Mouse (Mus musculus) embryonic facial prominence, embryonic 14.5 days (tissue): ENCODE results near the gene Gm29609. TPM values are rescaled to one million over a fixed set of nuclear protein-coding genes. Genes with fewer than 3 reads are reported as not detected.

Source experiments
- ATAC-seq: fragments of 200-750 bp; cut with Nextera tagmentation; 2 replicates; pipeline ENCODE4 v1.8.0; 2017; ENCODE audit warnings: low read depth, moderate number of reproducible peaks, moderate TSS enrichment
- DNase-seq: peaks from one replicate; pipeline ENCODE4 v3.0.0-alpha.2; 2015; ENCODE audit warnings: low spot score
- H3K27ac ChIP-seq: fragments of 300-500 bp; sonication (generic); replicated peaks from 2 replicates; pipeline ENCODE4 v1.5.1; 2014; ENCODE audit warnings: low read depth, mild to moderate bottlenecking, low read length, moderate library complexity
- H3K27me3 ChIP-seq: fragments of 300-500 bp; sonication (generic); replicated peaks from 2 replicates; pipeline ENCODE4 v1.6.1; 2014; ENCODE audit warnings: low read length; ENCODE audit not compliant: control insufficient read depth, insufficient read depth
- H3K36me3 ChIP-seq: fragments of 300-500 bp; sonication (generic); 2 replicates; pipeline ENCODE4 v1.6.1; 2014; ENCODE audit warnings: low read length, mixed read lengths; ENCODE audit not compliant: control insufficient read depth, insufficient read depth
- H3K4me1 ChIP-seq: fragments of 300-500 bp; sonication (generic); 2 replicates; pipeline ENCODE4 v1.6.1; 2014; ENCODE audit warnings: antibody characterized with exemption, low read length; ENCODE audit not compliant: control insufficient read depth, insufficient read depth
- H3K4me2 ChIP-seq: fragments of 300-500 bp; sonication (generic); 2 replicates; pipeline ENCODE4 v1.6.1; 2014; ENCODE audit warnings: low read depth, mild to moderate bottlenecking, low read length, moderate library complexity, mixed read lengths
- H3K4me3 ChIP-seq: fragments of 300-500 bp; sonication (generic); 2 replicates; pipeline ENCODE4 v1.5.1; 2014; ENCODE audit warnings: low read depth, mild to moderate bottlenecking, low read length
- H3K9ac ChIP-seq: fragments of 300-500 bp; sonication (generic); 2 replicates; pipeline ENCODE4 v1.6.1; 2014; ENCODE audit warnings: low read depth, mild to moderate bottlenecking, low read length, moderate library complexity, mixed read lengths
- H3K9me3 ChIP-seq: fragments of 300-500 bp; sonication (generic); 2 replicates; pipeline ENCODE4 v1.6.1; 2016; ENCODE audit warnings: low read length; ENCODE audit not compliant: control insufficient read depth
- WGBS: fragments of 180-500 bp; shearing (Covaris S2); extraction: QIAGEN DNeasy Blood & Tissue Kit; methylation state at CpG from one replicate; pipeline ENCODE4 v1.1.7; 2014; 5-methylcytosine and 5-hydroxymethylcytosine counted together
- polyA plus RNA-seq: library from polyadenylated mRNA; unstranded; fragments of >200 nt; fragmentation: Nextera tagmentation; extraction: Ambion mirVana; gene quantifications from 2 replicates; pipeline ENCODE4 v1.2.1, GENCODE M21; 2014

Gene Gm29609
- polyA plus RNA-seq, 1 experiment from 2014 or later = 0.54 TPM

GRCm38 (mm10) chr5:31199893-31200292 lies 20.2 kb upstream of the Gm29609 start:
- Histone ChIP-seq H3K4me1 (peaks cover 4% of the 10 kb centered on the region; the same call in 1 of the 2 replicates), H3K36me3 (peaks cover 82% of the 10 kb centered on the region), H3K4me2 (no peak overlapping the region), H3K9ac (no peak overlapping the region), H3K27me3 (no peaks in the 10 kb centered on the region), H3K9me3 (peaks cover 5% of the 10 kb centered on the region), H3K27ac (no peak overlapping the region), H3K4me3 (no peak overlapping the region)
- WGBS = 84% methylated on average over 7 of the region's 9 CpGs
- DNase-seq = no peak
- no peak for ATAC-seq

GRCm38 (mm10) chr5:31199321-31199892 lies 19.7 kb upstream of the Gm29609 start:
- H3K4me1 ChIP-seq = peaks cover 4% of the 10 kb centered on the region; the same call in 1 of the 2 replicates
- DNase-seq = no peak
- no peak for ATAC-seq
- H3K9me3 ChIP-seq = peaks cover 5% of the 10 kb centered on the region
- H3K36me3 ChIP-seq = peaks cover 82% of the 10 kb centered on the region
- H3K4me2 ChIP-seq = no peak overlapping the region
- no peak overlapping the region for H3K4me3 ChIP-seq
- no peak overlapping the region for H3K9ac ChIP-seq
- H3K27ac ChIP-seq = no peak overlapping the region
- WGBS = 91% methylated on average over 19 of the region's 19 CpGs
- no peaks in the 10 kb centered on the region for H3K27me3 ChIP-seq

DNA sequence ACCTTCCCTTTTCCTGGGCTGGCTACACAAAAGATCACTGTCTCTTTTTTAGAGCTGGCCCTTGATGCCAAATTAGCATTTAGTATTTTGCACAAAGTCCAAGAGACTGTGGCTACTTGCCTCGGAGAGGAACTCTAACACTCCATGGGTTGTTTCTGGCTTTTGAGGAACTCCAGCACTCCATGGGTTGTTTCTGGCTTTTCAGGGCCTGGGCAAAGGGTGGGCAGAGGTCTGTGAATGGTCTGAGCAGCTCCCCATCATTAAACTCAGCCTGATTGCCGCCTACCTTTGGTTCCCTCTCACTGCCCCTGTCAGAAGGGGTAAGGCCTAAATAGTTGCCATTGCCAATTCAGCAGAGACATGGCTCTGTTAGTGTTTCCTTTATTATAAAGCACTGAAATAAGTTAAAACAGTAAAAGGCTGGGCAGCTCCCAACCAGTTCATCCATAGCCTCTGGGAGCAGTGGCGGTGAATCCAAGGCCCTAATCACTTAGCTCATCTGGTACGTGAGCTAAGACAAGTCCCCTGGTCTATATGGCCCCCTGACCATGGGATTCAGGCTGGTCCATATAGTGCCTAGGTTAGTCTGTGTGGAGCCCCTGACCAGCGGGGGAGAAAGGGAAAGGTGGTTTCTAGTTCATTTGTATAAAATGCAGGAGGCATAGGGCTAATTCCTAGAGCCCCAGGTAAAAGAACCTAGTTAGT lies 19.1 kb upstream of the Gm29609 start:
- DNase-seq (no peak), ATAC-seq (no peak)
- 77% methylated on average over 5 of the region's 5 CpGs for WGBS

DNA sequence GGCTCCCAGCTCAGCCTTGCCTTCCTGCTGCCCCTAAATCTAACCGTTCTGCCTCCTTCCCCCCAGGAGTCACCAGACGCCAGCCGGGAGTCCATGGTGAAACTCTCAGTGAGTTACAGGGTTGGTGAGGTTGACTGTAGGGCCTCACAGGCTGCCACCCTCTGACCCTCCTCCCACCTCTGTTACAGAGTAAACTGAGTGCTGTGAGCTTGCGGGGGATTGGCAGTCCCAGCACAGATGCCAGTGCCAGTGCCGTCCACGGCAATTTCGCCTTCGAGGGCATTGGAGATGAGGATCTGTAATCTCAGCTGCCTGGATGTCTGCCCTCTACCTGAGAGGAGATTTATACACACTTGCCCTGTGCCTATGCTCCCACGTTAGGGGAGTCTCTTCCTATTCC lies 18.5 kb upstream of the Gm29609 start:
- 82% methylated on average over 9 of the region's 9 CpGs for WGBS
- H3K9ac ChIP-seq = no peak overlapping the region
- H3K27ac ChIP-seq = no peak overlapping the region
- ATAC-seq (no peak), DNase-seq (no peak)
- H3K4me2 ChIP-seq = no peak overlapping the region
- H3K9me3 ChIP-seq = peaks cover 5% of the 10 kb centered on the region
- no peaks in the 10 kb centered on the region for H3K27me3 ChIP-seq
- H3K4me3 ChIP-seq = no peak overlapping the region
- peaks cover 8% of the 10 kb centered on the region for H3K4me1 ChIP-seq
- peaks cover 74% of the 10 kb centered on the region for H3K36me3 ChIP-seq

More for the DNA sequence above, 19.1 kb upstream of the Gm29609 start:
- no peak overlapping the region; the same call in 1 of the 2 replicates for H3K27ac ChIP-seq
- H3K4me2 ChIP-seq = no peak overlapping the region
- H3K4me3 ChIP-seq = no peak overlapping the region
- H3K27me3 ChIP-seq = no peaks in the 10 kb centered on the region
- H3K9me3 ChIP-seq = peaks cover 5% of the 10 kb centered on the region
- peaks cover 8% of the 10 kb centered on the region for H3K4me1 ChIP-seq
- H3K36me3 ChIP-seq = peaks cover 80% of the 10 kb centered on the region
- no peak overlapping the region for H3K9ac ChIP-seq

GRCm38 (mm10) chr5:31197072-31197471 lies 17.4 kb upstream of the Gm29609 start:
- Histone ChIP-seq H3K4me2 (no peak overlapping the region), H3K27me3 (no peaks in the 10 kb centered on the region), H3K4me1 (peaks cover 5% of the 10 kb centered on the region), H3K36me3 (peaks cover 67% of the 10 kb centered on the region), H3K27ac (no peak overlapping the region), H3K9ac (no peak overlapping the region), H3K9me3 (peaks cover 5% of the 10 kb centered on the region), H3K4me3 (no peak overlapping the region)
- DNase-seq (no peak), ATAC-seq (no peak)
- WGBS = 94% methylated on average over 12 of the region's 12 CpGs

- 92% methylated on average over 10 of the region's 10 CpGs for WGBS
- DNase-seq (no peak), ATAC-seq (no peak)
- no peak overlapping the region for H3K4me3 ChIP-seq
- no peak overlapping the region for H3K27ac ChIP-seq
- no peak overlapping the region for H3K4me2 ChIP-seq
- no peak overlapping the region for H3K9ac ChIP-seq
- H3K4me1 ChIP-seq = peaks cover 9% of the 10 kb centered on the region
- no peaks in the 10 kb centered on the region for H3K27me3 ChIP-seq
- peaks cover 68% of the 10 kb centered on the region for H3K36me3 ChIP-seq
- peaks cover 5% of the 10 kb centered on the region for H3K9me3 ChIP-seq
Observed at GRCm38 (mm10) chr5:31196207-31196606, 16.5 kb upstream of the Gm29609 start.

- Histone ChIP-seq H3K9me3 (peaks cover 5% of the 10 kb centered on the region), H3K36me3 (peaks cover 73% of the 10 kb centered on the region), H3K27me3 (no peaks in the 10 kb centered on the region), H3K27ac (no peak overlapping the region), H3K4me3 (no peak overlapping the region), H3K4me2 (no peak overlapping the region), H3K4me1 (peaks cover 9% of the 10 kb centered on the region), H3K9ac (no peak overlapping the region)
- 94% methylated on average over 4 of the region's 4 CpGs for WGBS
- DNase-seq (no peak), ATAC-seq (no peak)
Observed at GRCm38 (mm10) chr5:31195671-31196070, 16.0 kb upstream of the Gm29609 start.

GRCm38 (mm10) chr5:31194486-31195485 lies 15.1 kb upstream of the Gm29609 start:
- peaks cover 74% of the 10 kb centered on the region for H3K36me3 ChIP-seq
- H3K27ac ChIP-seq = no peak overlapping the region
- H3K4me1 ChIP-seq = peaks cover 9% of the 10 kb centered on the region
- H3K9me3 ChIP-seq = no peaks in the 10 kb centered on the region
- ATAC-seq (no peak), DNase-seq (no peak)
- H3K9ac ChIP-seq = peak overlapping the region; percentile 87; the same call in 1 of the 2 replicates
- H3K27me3 ChIP-seq = no peaks in the 10 kb centered on the region
- H3K4me2 ChIP-seq = peak overlapping the region; percentile 92
- 91% methylated on average over 16 of the region's 16 CpGs for whole genome bisulfite sequencing
- peak overlapping the region; percentile 86 for H3K4me3 ChIP-seq
